Mouse (Mus musculus) cerebellum, adult 2 months (tissue): ENCODE results near the gene Gmeb2.

Experiments
- CTCF ChIP-seq: fragments of 200-500 bp; IDR thresholded peaks from 2 replicates; pipeline ENCODE4 v1.5.1; 2011; ENCODE audit warnings: low read depth, mild to moderate bottlenecking, control low read depth, low read length, moderate library complexity, borderline replicate concordance; ENCODE audit not compliant: insufficient read depth
- POLR2A ChIP-seq: fragments of 200-500 bp; IDR thresholded peaks from 2 replicates; pipeline ENCODE4 v1.6.1; 2011; ENCODE audit warnings: low read length, control low read depth, borderline replicate concordance; ENCODE audit not compliant: insufficient read depth

DNA sequence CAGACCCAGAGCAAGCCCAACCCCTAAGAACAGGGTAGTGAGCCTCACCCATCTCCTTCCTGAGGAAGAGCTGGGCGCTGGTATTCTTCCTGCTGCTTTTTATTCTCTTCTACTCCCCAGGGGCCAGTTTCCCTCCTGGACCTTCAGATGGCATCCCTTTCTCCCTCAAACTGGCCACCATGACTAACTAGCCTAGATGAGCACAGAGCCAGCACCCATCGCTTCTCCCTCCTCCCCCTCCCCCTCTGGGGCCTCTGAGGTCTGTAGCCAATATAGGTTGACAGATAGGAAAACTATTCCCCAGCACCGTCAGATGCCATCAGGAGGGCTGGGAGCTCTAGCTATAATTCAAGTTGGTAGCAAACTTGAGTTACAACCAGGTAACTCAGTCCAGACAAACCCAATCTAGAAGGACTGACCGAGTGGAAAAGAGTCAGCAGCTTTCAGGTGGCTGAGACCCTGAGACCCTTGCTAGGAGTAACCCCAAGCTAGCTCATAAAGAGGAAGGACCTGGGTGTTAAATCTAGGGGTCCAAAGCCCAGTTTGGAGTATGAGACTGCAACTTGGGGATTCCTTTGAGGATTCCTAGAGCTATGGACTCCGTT, 68.9 kb downstream of the Gmeb2 start:
- no peak for TF ChIP-seq POLR2A
- TF ChIP-seq CTCF: no peak
